Mouse (Mus musculus): ENCODE results near the gene Fblim1. TPM values are rescaled to one million over a fixed set of nuclear protein-coding genes. Genes with fewer than 3 reads are reported as not detected.

The Fblim1 gene
- total and polyA plus RNA-seq, 3 experiments: 0.07 to 1.2 (median 0.17) TPM

GRCm38 (mm10) chr4:141538408-141539212, 67.3 kb downstream of the Fblim1 start, which contains the start of gene Spen (continued):
- TF ChIP-seq POLR2AphosphoS2 (IDR thresholded peaks at IDR 0.05; ENCODE audit: low read depth, low read length): no peak
- no peak for TF ChIP-seq USF1 (IDR thresholded peaks at IDR 0.05; ENCODE audit: low read depth, low read length)
- no peak for TF ChIP-seq ZC3H11A (IDR thresholded peaks at IDR 0.05; ENCODE audit: low read depth, low read length)
- 0 out of 2 replicates have a peak, but pooled peaks have one; percentile 9 for TF ChIP-seq KAT2A (IDR thresholded peaks at IDR 0.05; ENCODE audit: insufficient replicate concordance, low read length)
- no peak for TF ChIP-seq MXI1 (IDR thresholded peaks at IDR 0.05; ENCODE audit: low read depth, low read length)
- TF ChIP-seq ETS1 (conservative IDR thresholded peaks at IDR 0.05; ENCODE audit: low read depth, low read length): peak; percentile 58
- TF ChIP-seq CTCF (conservative IDR thresholded peaks at IDR 0.05 in 1 of 2, IDR thresholded peaks at IDR 0.05 in 1 of 2; ENCODE audit: low read depth in 2 of 2, low read length in 2 of 2): no peak
- no peak for TF ChIP-seq ZMIZ1 (IDR thresholded peaks at IDR 0.05; ENCODE audit: low read depth, low read length)
- no peak for TF ChIP-seq JUN (IDR thresholded peaks at IDR 0.05; ENCODE audit: insufficient read depth, low read depth, low read length)
- no peak for TF ChIP-seq RAD21 (IDR thresholded peaks at IDR 0.05; ENCODE audit: low read depth, low read length)
- 0 out of 2 replicates have a peak, but pooled peaks have one; percentile 57 for TF ChIP-seq TCF12 (IDR thresholded peaks at IDR 0.05; ENCODE audit: low read depth, low read length)
- TF ChIP-seq MAZ (IDR thresholded peaks at IDR 0.05; ENCODE audit: low read depth, low read length): no peak
- TF ChIP-seq BHLHE40 (IDR thresholded peaks at IDR 0.05; ENCODE audit: low read depth, low read length): peak; percentile 64
- TF ChIP-seq POLR2A (IDR thresholded peaks at IDR 0.05; ENCODE audit: low read depth, low read length): peak; percentile 64

GRCm38 (mm10) chr4:141537706-141538407, 68.0 kb downstream of the Fblim1 start:
- no peak for TF ChIP-seq JUND (conservative IDR thresholded peaks at IDR 0.05; ENCODE audit: low read depth, low read length)
- TF ChIP-seq TCF12 (IDR thresholded peaks at IDR 0.05; ENCODE audit: low read depth, low read length): 0 out of 2 replicates have a peak, but pooled peaks have one; percentile 11
- TF ChIP-seq UBTF (IDR thresholded peaks at IDR 0.05; ENCODE audit: low read depth, low read length): peak; percentile 86; the same call in 1 of the 2 replicates
- TF ChIP-seq CHD1 (IDR thresholded peaks at IDR 0.05; ENCODE audit: low read depth, low read length): peak; percentile 44; the same call in 1 of the 2 replicates
- 0 out of 2 replicates have a peak, but pooled peaks have one; percentile 43 for TF ChIP-seq MXI1 (IDR thresholded peaks at IDR 0.05; ENCODE audit: low read depth, low read length)
- DNase-seq (ENCODE audit: extremely low read depth): no peak
- Histone ChIP-seq H3K4me3 (replicated peaks in 1 of 3; ENCODE audit: low read depth in 2 of 3, low read length in 2 of 3, poor library complexity in 1 of 3) (peak overlapping the region; percentile 67 to 98 (median 87)), H3K4me1 (ENCODE audit: control insufficient read depth in 1 of 2, insufficient read depth in 2 of 2) (peaks cover 4 to 50% of the 10 kb centered on the region in 2 experiments; a peak in 2 of 4 replicates), H3K36me3 (replicated peaks in 1 of 2; ENCODE audit: control insufficient read depth in 1 of 2, insufficient read depth in 1 of 2, low read length in 1 of 2) (no peaks in the 10 kb centered on the region), H3K9ac (ENCODE audit: insufficient read depth, low read depth) (peak overlapping the region; percentile 86), H3K27me3 (replicated peaks) (no peaks in the 10 kb centered on the region), H3K9me3 (replicated peaks; ENCODE audit: low read length) (no peaks in the 10 kb centered on the region), H3K79me2 (replicated peaks; ENCODE audit: control insufficient read depth, extremely low read depth, insufficient read depth, poor library complexity, severe bottlenecking) (peaks cover 39% of the 10 kb centered on the region), H3K4me2 (ENCODE audit: insufficient read depth, low read depth, poor library complexity, severe bottlenecking) (peak overlapping the region; percentile 38), H3K27ac (ENCODE audit: insufficient read depth, low read depth) (peak overlapping the region; percentile 80)
- dilution Hi-C loops (cut with MboI; ENCODE audit: extremely low pct_ligation_motif_present, extremely low pct_unique_long_range_greater_than_20kb, low sequenced_read_pairs) (no loop called here), in situ Hi-C loops (cut with MboI; ENCODE audit: low pct_ligation_motif_present, low pct_unique_long_range_greater_than_20kb, low sequenced_read_pairs) (no loop called here)
